Mouse (Mus musculus): ENCODE results near the gene Fbrsl1. TPM values are rescaled to one million over a fixed set of nuclear protein-coding genes. Genes with fewer than 3 reads are reported as not detected.

Fbrsl1 gene
- total and polyA plus RNA-seq, 2 experiments from 2014 or later, result 18.8 to 41.1 TPM

GRCm38 (mm10) chr5:110425187-110425586 lies 23.1 kb downstream of the Fbrsl1 start:
- Histone ChIP-seq H3K9ac (replicated peaks; ENCODE audit: low read length) (no peak overlapping the region), H3K9me3 (ENCODE audit: low read length) (no peaks in the 10 kb centered on the region), H3K4me1 (ENCODE audit: insufficient read depth, low read length) (no peaks in the 10 kb centered on the region), H3K27ac (no peak overlapping the region), H3K36me3 (ENCODE audit: insufficient read depth, low read length) (no peaks in the 10 kb centered on the region), H3K27me3 (ENCODE audit: insufficient read depth, low read length) (no peaks in the 10 kb centered on the region), H3K4me2 (ENCODE audit: low read depth, low read length) (no peak overlapping the region), H3K4me3 (ENCODE audit: low read length) (no peak overlapping the region)
- DNase-seq (ENCODE audit: low spot score) (no peak), ATAC-seq (no peak)
- WGBS, result 82% methylated on average over 4 of the region's 4 CpGs
- TF ChIP-seq CTCF (IDR thresholded peaks at IDR 0.05; ENCODE audit: low read depth), result no peak

GRCm38 (mm10) chr5:110424204-110424603 lies 24.1 kb downstream of the Fbrsl1 start:
- TF ChIP-seq CTCF (IDR thresholded peaks at IDR 0.05; ENCODE audit: low read depth), result no peak
- no peak for ATAC-seq
- H3K9me3 ChIP-seq (ENCODE audit: low read length), result no peaks in the 10 kb centered on the region

GRCm38 (mm10) chr5:110421393-110421792 lies 26.9 kb downstream of the Fbrsl1 start:
- Histone ChIP-seq H3K27me3 (ENCODE audit: insufficient read depth, low read length) (no peaks in the 10 kb centered on the region), H3K27ac (peak overlapping the region; percentile 48), H3K4me3 (ENCODE audit: low read length) (no peak overlapping the region), H3K4me1 (ENCODE audit: insufficient read depth, low read length) (peaks cover 21% of the 10 kb centered on the region; the same call in 1 of the 2 replicates), H3K4me2 (ENCODE audit: low read depth, low read length) (no peak overlapping the region), H3K36me3 (ENCODE audit: insufficient read depth, low read length) (no peaks in the 10 kb centered on the region), H3K9me3 (ENCODE audit: low read length) (no peaks in the 10 kb centered on the region), H3K9ac (replicated peaks; ENCODE audit: low read length) (no peak overlapping the region)
- peak; percentile 63 for ATAC-seq
- WGBS, result 84% methylated on average over 6 of the region's 6 CpGs
- no peak for TF ChIP-seq CTCF (IDR thresholded peaks at IDR 0.05; ENCODE audit: low read depth)
- DNase-seq (ENCODE audit: low spot score), result peak; percentile 52

More at GRCm38 (mm10) chr5:110424204-110424603, 24.1 kb downstream of the Fbrsl1 start:
- no peak for DNase-seq (ENCODE audit: low spot score)
- Histone ChIP-seq H3K27ac (no peak overlapping the region), H3K4me3 (ENCODE audit: low read length) (no peak overlapping the region), H3K9ac (replicated peaks; ENCODE audit: low read length) (no peak overlapping the region), H3K4me2 (ENCODE audit: low read depth, low read length) (no peak overlapping the region), H3K4me1 (ENCODE audit: insufficient read depth, low read length) (0 out of 2 replicates have a peak, but pooled peaks cover 3% of the 10 kb centered on the region), H3K36me3 (ENCODE audit: insufficient read depth, low read length) (no peaks in the 10 kb centered on the region), H3K27me3 (ENCODE audit: insufficient read depth, low read length) (no peaks in the 10 kb centered on the region)
- WGBS, result 86% methylated on average over 5 of the region's 5 CpGs

GRCm38 (mm10) chr5:110420950-110421349 lies 27.4 kb downstream of the Fbrsl1 start:
- H3K4me1 ChIP-seq (ENCODE audit: insufficient read depth, low read length), result peaks cover 25% of the 10 kb centered on the region; the same call in 1 of the 2 replicates
- no peak overlapping the region for H3K4me3 ChIP-seq (ENCODE audit: low read length)
- TF ChIP-seq CTCF (IDR thresholded peaks at IDR 0.05; ENCODE audit: low read depth), result no peak
- DNase-seq (ENCODE audit: low spot score), result no peak
- WGBS, result 65% methylated on average over 1 of the region's 1 CpGs
- ATAC-seq, result peak; percentile 24; the same call in 1 of the 2 replicates
- peak overlapping the region; percentile 48 for H3K27ac ChIP-seq
- H3K36me3 ChIP-seq (ENCODE audit: insufficient read depth, low read length), result no peaks in the 10 kb centered on the region
- no peaks in the 10 kb centered on the region for H3K9me3 ChIP-seq (ENCODE audit: low read length)
- no peaks in the 10 kb centered on the region for H3K27me3 ChIP-seq (ENCODE audit: insufficient read depth, low read length)
- H3K4me2 ChIP-seq (ENCODE audit: low read depth, low read length), result no peak overlapping the region
- no peak overlapping the region for H3K9ac ChIP-seq (replicated peaks; ENCODE audit: low read length)

- no peak for DNase-seq (ENCODE audit: low spot score)
- H3K4me3 ChIP-seq (ENCODE audit: low read length), result no peak overlapping the region
- H3K4me1 ChIP-seq (ENCODE audit: insufficient read depth, low read length), result peaks cover 27% of the 10 kb centered on the region; the same call in 1 of the 2 replicates
- H3K27ac ChIP-seq, result no peak overlapping the region
- no peaks in the 10 kb centered on the region for H3K9me3 ChIP-seq (ENCODE audit: low read length)
- no peak for ATAC-seq
- WGBS, result 78% methylated on average over 4 of the region's 4 CpGs
- no peak for TF ChIP-seq CTCF (IDR thresholded peaks at IDR 0.05; ENCODE audit: low read depth)
- H3K9ac ChIP-seq (replicated peaks; ENCODE audit: low read length), result no peak overlapping the region
- no peaks in the 10 kb centered on the region for H3K36me3 ChIP-seq (ENCODE audit: insufficient read depth, low read length)
- no peaks in the 10 kb centered on the region for H3K27me3 ChIP-seq (ENCODE audit: insufficient read depth, low read length)
- H3K4me2 ChIP-seq (ENCODE audit: low read depth, low read length), result no peak overlapping the region
Observed at GRCm38 (mm10) chr5:110420201-110420600, 28.1 kb downstream of the Fbrsl1 start.

- Histone ChIP-seq H3K36me3 (ENCODE audit: insufficient read depth, low read length) (no peaks in the 10 kb centered on the region), H3K4me3 (ENCODE audit: low read length) (no peak overlapping the region), H3K9me3 (ENCODE audit: low read length) (no peaks in the 10 kb centered on the region), H3K4me1 (ENCODE audit: insufficient read depth, low read length) (peaks cover 27% of the 10 kb centered on the region; the same call in 1 of the 2 replicates), H3K9ac (replicated peaks; ENCODE audit: low read length) (no peak overlapping the region), H3K27me3 (ENCODE audit: insufficient read depth, low read length) (no peaks in the 10 kb centered on the region), H3K4me2 (ENCODE audit: low read depth, low read length) (no peak overlapping the region), H3K27ac (no peak overlapping the region)
- DNase-seq (ENCODE audit: low spot score), result no peak
- no peak for TF ChIP-seq CTCF (IDR thresholded peaks at IDR 0.05; ENCODE audit: low read depth)
- 94% methylated on average over 1 of the region's 1 CpGs for WGBS
- no peak for ATAC-seq
Observed at GRCm38 (mm10) chr5:110418523-110418911, 29.8 kb downstream of the Fbrsl1 start.

GRCm38 (mm10) chr5:110417756-110418522 lies 30.4 kb downstream of the Fbrsl1 start:
- Histone ChIP-seq H3K27me3 (ENCODE audit: insufficient read depth, low read length) (no peaks in the 10 kb centered on the region), H3K36me3 (ENCODE audit: insufficient read depth, low read length) (no peaks in the 10 kb centered on the region), H3K27ac (peak overlapping the region; percentile 37; the same call in 1 of the 2 replicates), H3K9me3 (ENCODE audit: low read length) (no peaks in the 10 kb centered on the region), H3K4me2 (ENCODE audit: low read depth, low read length) (no peak overlapping the region), H3K4me3 (ENCODE audit: low read length) (no peak overlapping the region), H3K4me1 (ENCODE audit: insufficient read depth, low read length) (peaks cover 27% of the 10 kb centered on the region; the same call in 1 of the 2 replicates), H3K9ac (replicated peaks; ENCODE audit: low read length) (no peak overlapping the region)
- ATAC-seq (no peak), DNase-seq (ENCODE audit: low spot score) (no peak)
- TF ChIP-seq CTCF (IDR thresholded peaks at IDR 0.05; ENCODE audit: low read depth), result no peak
- WGBS, result 59% methylated on average over 14 of the region's 14 CpGs
